Mouse (Mus musculus) spleen, postnatal 36 days (tissue): ENCODE results near the gene Rpa1.
"Not testable (repeated sequence)": the region's sequence is repeated elsewhere in the genome, so short reads cannot be mapped to it uniquely, and the experiment has no call there.

ENCODE experiments used
- DNase-seq, 2 experiments: peaks; one replicate each; pipeline ENCODE4 v3.0.0; 2022; ENCODE audit warnings: low spot score in 2 of 2, mixed read lengths in 1 of 2

Gene Rpa1

DNA sequence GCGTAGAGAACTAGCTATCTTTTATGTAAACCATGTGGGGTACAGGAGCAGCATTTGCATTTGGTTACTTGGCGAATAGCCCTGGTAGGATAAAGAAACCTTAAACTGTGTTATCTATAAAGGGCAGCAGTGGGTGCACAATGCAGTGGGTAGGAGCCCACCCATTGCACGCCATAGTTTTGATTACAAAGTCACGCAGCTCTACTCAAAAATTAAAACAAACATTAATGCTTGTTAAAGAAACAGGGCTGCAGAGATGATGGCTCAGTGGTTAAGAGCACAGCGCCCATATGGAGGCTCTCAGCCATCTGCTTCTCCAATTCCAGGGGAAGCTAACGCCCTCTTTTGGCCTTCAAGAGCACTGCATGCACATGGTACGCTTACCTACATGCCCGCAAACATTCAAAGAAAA, 24.8 kb downstream of the Rpa1 start:
- DNase-seq: no peak

DNA sequence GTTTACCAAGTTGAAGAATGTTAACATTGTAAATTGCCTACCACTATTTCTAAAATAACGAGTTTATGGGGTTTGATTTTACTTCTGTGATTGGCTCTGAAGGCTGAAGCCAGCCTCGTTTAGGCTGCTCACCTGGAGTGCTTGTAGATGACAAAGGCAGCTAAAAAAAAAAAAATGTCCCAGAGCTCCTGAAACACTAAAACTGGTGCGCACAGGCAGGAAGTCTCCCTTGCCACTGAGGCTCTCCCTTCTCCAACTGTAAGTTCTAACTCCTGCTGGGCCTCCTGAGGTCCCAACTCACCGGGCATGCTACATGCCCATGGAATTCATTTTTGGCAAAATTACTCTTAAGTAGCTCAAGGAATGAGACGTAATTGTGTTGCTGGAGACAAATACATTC, 28.9 kb downstream of the Rpa1 start:
- no peak for DNase-seq

- DNase-seq: no peak
Observed at GRCm38 (mm10) chr11:75318351-75319221, 29.5 kb downstream of the Rpa1 start.

GRCm38 (mm10) chr11:75313834-75314233, 34.3 kb downstream of the Rpa1 start:
- no peak for DNase-seq

GRCm38 (mm10) chr11:75311751-75312150, 36.4 kb downstream of the Rpa1 start:
- DNase-seq: no peak

DNA sequence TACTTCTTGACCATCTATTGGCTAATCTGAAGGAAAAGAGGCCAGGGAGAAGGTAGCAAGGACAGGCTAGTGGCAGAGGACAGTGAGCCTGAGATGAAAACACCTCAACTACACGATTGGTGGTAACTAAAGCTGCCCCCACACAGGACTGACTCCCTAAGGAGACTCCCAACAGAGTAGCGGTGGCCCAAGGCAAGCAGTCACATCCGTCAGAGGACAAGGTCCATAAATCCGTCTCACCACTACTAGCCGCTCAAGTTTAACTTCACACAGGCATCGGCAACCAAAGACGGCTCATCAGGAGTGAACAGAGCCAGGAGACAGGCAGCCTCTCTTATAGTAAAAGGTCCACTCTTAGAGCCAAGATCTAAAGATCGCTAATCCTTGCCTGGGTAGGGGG, 37.3 kb downstream of the Rpa1 start:
- DNase-seq: no peak

DNA sequence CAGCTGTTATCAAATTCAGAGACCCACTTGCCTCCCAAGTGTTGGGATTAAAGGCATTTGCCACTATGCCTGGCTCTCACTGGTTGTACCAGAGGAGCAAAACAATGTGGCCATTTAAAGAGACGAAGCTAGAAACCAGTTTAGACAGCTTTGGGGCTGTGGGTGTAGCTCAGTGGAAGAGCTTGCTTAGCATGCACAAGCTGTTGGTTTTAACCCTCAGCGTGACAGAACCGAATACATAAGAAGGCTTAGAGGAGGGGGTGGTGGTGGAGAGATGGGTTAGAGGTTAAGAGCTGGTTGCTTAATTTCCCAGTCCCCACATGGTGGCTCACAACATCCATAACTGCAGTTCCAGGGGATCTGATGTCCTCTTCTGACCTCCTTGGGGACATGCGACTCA, 39.5 kb downstream of the Rpa1 start:
- DNase-seq: no peak

- DNase-seq: no peak
Observed at GRCm38 (mm10) chr11:75304797-75305196, 43.3 kb downstream of the Rpa1 start.

- DNase-seq: no peak
Observed at GRCm38 (mm10) chr11:75300954-75301353, 47.2 kb downstream of the Rpa1 start.

DNA sequence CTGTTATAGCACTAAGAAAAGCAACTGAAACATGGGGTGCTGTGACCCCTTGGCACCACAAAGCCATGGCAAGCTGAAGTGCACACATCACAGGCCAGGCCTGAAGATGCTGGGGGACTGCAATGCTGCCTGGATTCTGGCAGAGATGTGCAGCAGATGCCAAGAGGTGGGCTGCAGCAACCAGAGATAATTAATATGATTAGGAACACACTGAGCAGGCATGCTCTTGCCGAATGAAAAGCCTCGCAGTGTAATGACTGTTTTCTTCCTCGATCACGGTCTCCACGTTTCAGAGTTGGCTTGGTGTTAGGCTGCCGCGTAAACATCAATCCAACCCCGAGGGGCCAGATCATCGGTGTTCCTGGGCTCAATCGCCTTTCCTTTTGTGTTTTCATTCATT, 48.3 kb downstream of the Rpa1 start:
- no peak for DNase-seq

GRCm38 (mm10) chr11:75298491-75298890, 49.6 kb downstream of the Rpa1 start:
- DNase-seq: no peak

- no peak for DNase-seq
Observed at GRCm38 (mm10) chr11:75297631-75298030, 50.5 kb downstream of the Rpa1 start.

DNA sequence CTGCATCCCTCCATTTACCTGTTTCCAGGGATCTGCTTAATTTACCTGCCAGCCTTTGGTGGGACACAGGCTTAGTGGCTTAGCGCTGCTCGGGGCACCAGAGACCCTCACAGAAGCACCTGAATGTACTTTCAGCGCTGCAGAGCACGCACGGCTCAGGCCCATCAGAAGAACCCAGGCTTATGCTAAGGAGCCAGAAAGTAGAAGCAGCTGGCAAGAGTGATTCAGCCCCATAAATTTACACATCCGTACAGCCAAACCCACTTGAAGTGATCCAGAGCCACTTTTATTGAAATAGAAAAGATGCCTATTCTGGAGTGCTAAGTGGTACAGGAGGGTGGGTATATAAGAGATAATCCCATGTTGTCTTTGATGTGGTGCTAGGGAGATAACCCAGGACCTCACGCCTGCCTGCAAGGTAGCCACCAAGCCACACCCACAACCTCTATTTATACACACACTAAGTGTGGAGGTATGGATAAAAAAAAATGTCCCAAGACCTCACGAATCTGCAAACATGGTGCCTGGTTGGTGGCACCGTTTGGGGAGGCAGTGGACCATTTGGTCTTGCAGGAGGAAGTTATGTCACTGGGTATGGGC, 51.6 kb downstream of the Rpa1 start:
- no peak for DNase-seq

GRCm38 (mm10) chr11:75295534-75295933, 52.6 kb downstream of the Rpa1 start:
- DNase-seq: not testable (repeated sequence)

- no peak for DNase-seq
Observed at GRCm38 (mm10) chr11:75294862-75295261, 53.3 kb downstream of the Rpa1 start.

GRCm38 (mm10) chr11:75293852-75294361, 54.2 kb downstream of the Rpa1 start:
- no peak for DNase-seq

- no peak for DNase-seq
Observed at GRCm38 (mm10) chr11:75292281-75292680, 55.8 kb downstream of the Rpa1 start.

- DNase-seq: no peak
Observed at GRCm38 (mm10) chr11:75291389-75292215, 56.5 kb downstream of the Rpa1 start.

- peak; percentile 74 to 79 for DNase-seq
Observed at GRCm38 (mm10) chr11:75290566-75291271, 57.4 kb downstream of the Rpa1 start.

- no peak for DNase-seq
Observed at GRCm38 (mm10) chr11:75289120-75289519, 59.0 kb downstream of the Rpa1 start.

- no peak for DNase-seq
Observed at GRCm38 (mm10) chr11:75288517-75288916, 59.6 kb downstream of the Rpa1 start.

GRCm38 (mm10) chr11:75287940-75288339, 60.2 kb downstream of the Rpa1 start:
- no peak for DNase-seq
